Mouse (Mus musculus) cerebellum, adult 9-11 months (tissue): ENCODE results near the gene Olfr714.
"Not testable (repeated sequence)": the region's sequence is repeated elsewhere in the genome, so short reads cannot be mapped to it uniquely, and the experiment has no call there.

ENCODE experiments used
- DNase-seq: peaks from one replicate; pipeline ENCODE4 v3.0.0; 2022

Gene Olfr714

GRCm38 (mm10) chr7:107070681-107071080, at the start of gene Olfr714:
TSS of gene Olfr714 (plus strand) at chr7:107070981.
- DNase-seq, result no peak

GRCm38 (mm10) chr7:107030874-107031273, 39.9 kb upstream of the Olfr714 start, which contains the start of gene Olfr713:
TSS of gene Olfr713 (plus strand) at chr7:107031174.
- no peak for DNase-seq

GRCm38 (mm10) chr7:107039934-107040563, 30.7 kb upstream of the Olfr714 start:
- no peak for DNase-seq

- DNase-seq, result no peak
Measured at GRCm38 (mm10) chr7:107043136-107043535, 27.6 kb upstream of the Olfr714 start.

GRCm38 (mm10) chr7:107044407-107044806, 26.4 kb upstream of the Olfr714 start:
- no peak for DNase-seq

GRCm38 (mm10) chr7:107045833-107046232, 24.9 kb upstream of the Olfr714 start:
- DNase-seq, result no peak

- no peak for DNase-seq
Measured at GRCm38 (mm10) chr7:107047578-107047977, 23.2 kb upstream of the Olfr714 start.

- no peak for DNase-seq
Measured at GRCm38 (mm10) chr7:107092920-107093319, 22.1 kb downstream of the Olfr714 start, which contains the start of gene Olfr17. TSS of gene Olfr17 (plus strand) at chr7:107093220.

GRCm38 (mm10) chr7:107110269-107110668, 39.5 kb downstream of the Olfr714 start, which contains the start of gene Olfr715b:
TSS of gene Olfr715b (minus strand) at chr7:107110369.
- not testable (repeated sequence) for DNase-seq
